In genomic region chr10:81536734-81537133, GRCm38 (mm10) we compare ENCODE assay signal across 1 mouse cellular context.
A peak's percentile ranks its signal among the peaks of the same experiment; 100 is the strongest.
TF ChIP-seq lines count a peak whose summit lies in the region.

No protein-coding gene starts in this region.

TF ChIP-seq in MEL, 35 proteins besides CTCF, POLR2A, EP300 and RAD21:
- no peak for TF ChIP-seq JUND (IDR thresholded peaks at IDR 0.05; ENCODE audit: low read depth, low read length)
- peak; percentile 45 for TF ChIP-seq ZC3H11A (IDR thresholded peaks at IDR 0.05; ENCODE audit: low read depth, low read length)
- no peak for TF ChIP-seq GABPA (IDR thresholded peaks at IDR 0.05; ENCODE audit: low read depth, low read length)
- TF ChIP-seq MYC (IDR thresholded peaks at IDR 0.05; ENCODE audit: low read depth, low read length) = no peak
- TF ChIP-seq CHD2 (IDR thresholded peaks at IDR 0.05; ENCODE audit: low read length) = no peak
- no peak for TF ChIP-seq POLR2AphosphoS2 (IDR thresholded peaks at IDR 0.05; ENCODE audit: low read length)
- peak; percentile 62 for TF ChIP-seq SMC3 (IDR thresholded peaks at IDR 0.05; ENCODE audit: low read depth, low read length)
- TF ChIP-seq ELF1 (IDR thresholded peaks at IDR 0.05; ENCODE audit: low read depth, low read length) = no peak
- TF ChIP-seq ZKSCAN1 (IDR thresholded peaks at IDR 0.05; ENCODE audit: low read depth, low read length) = peak; percentile 83
- TF ChIP-seq USF2 (IDR thresholded peaks at IDR 0.05; ENCODE audit: borderline replicate concordance in 1 of 2, insufficient read depth in 1 of 2, low read depth in 1 of 2, low read length in 2 of 2) = no peak
- no peak for TF ChIP-seq NELFE (IDR thresholded peaks at IDR 0.05; ENCODE audit: low read depth, low read length)
- no peak for TF ChIP-seq MEF2A (IDR thresholded peaks at IDR 0.05; ENCODE audit: extremely low read depth, insufficient replicate concordance, low read depth, low read length, poor library complexity, severe bottlenecking)
- no peak for TF ChIP-seq ZNF384 (IDR thresholded peaks at IDR 0.05; ENCODE audit: low read depth, low read length)
- no peak for TF ChIP-seq TBP (IDR thresholded peaks at IDR 0.05; ENCODE audit: low read depth, low read length)
- TF ChIP-seq HCFC1 (IDR thresholded peaks at IDR 0.05; ENCODE audit: low read depth, low read length) = no peak
- TF ChIP-seq SIN3A (IDR thresholded peaks at IDR 0.05; ENCODE audit: low read length) = peak; percentile 39; the same call in 1 of the 2 replicates
- no peak for TF ChIP-seq UBTF (IDR thresholded peaks at IDR 0.05; ENCODE audit: borderline replicate concordance, insufficient read depth, low read depth, low read length)
- no peak for TF ChIP-seq TCF12 (IDR thresholded peaks at IDR 0.05; ENCODE audit: low read depth, low read length)
- no peak for TF ChIP-seq MAX (IDR thresholded peaks at IDR 0.05; ENCODE audit: low read length)
- no peak for TF ChIP-seq KAT2A (conservative IDR thresholded peaks at IDR 0.05; ENCODE audit: low read depth, low read length)
